Mouse (Mus musculus): Measurements from ENCODE around the gene Dgkz. TPM values are rescaled to one million over a fixed set of nuclear protein-coding genes. Genes with fewer than 3 reads are reported as not detected.

Gene Dgkz
- total RNA-seq, 4 experiments from 2014 or later, result 47.7 to 87.4 (median 66.3) TPM

- no peak for DNase-seq
These were observed 15.9 kb downstream of the Dgkz start for GRCm38 (mm10) chr2:91959544-91960410.

GRCm38 (mm10) chr2:91958701-91959457 is 16.8 kb downstream of the Dgkz start:
- DNase-seq, result no peak

GRCm38 (mm10) chr2:91958049-91958448 is 17.6 kb downstream of the Dgkz start:
- no peak for DNase-seq

- DNase-seq, result no peak
These were observed 18.6 kb downstream of the Dgkz start for GRCm38 (mm10) chr2:91957096-91957495.

GRCm38 (mm10) chr2:91955875-91956274 is 19.8 kb downstream of the Dgkz start:
- no peak for DNase-seq

- no peak for DNase-seq
These were observed 20.5 kb downstream of the Dgkz start for GRCm38 (mm10) chr2:91955121-91955591.

GRCm38 (mm10) chr2:91953825-91954224 is 21.8 kb downstream of the Dgkz start:
- peak; percentile 66 for DNase-seq

GRCm38 (mm10) chr2:91950275-91951085 is 25.2 kb downstream of the Dgkz start:
- no peak for DNase-seq

GRCm38 (mm10) chr2:91949411-91950274 is 26.0 kb downstream of the Dgkz start:
- DNase-seq, result no peak

- DNase-seq, result no peak
These were observed 26.8 kb downstream of the Dgkz start for GRCm38 (mm10) chr2:91948792-91949241.

GRCm38 (mm10) chr2:91948151-91948509 is 27.5 kb downstream of the Dgkz start:
- DNase-seq, result no peak

- DNase-seq, result no peak
These were observed 28.1 kb downstream of the Dgkz start for GRCm38 (mm10) chr2:91947397-91948150.

GRCm38 (mm10) chr2:91946836-91947235 is 28.8 kb downstream of the Dgkz start:
- DNase-seq, result no peak

GRCm38 (mm10) chr2:91945483-91945882 is 30.2 kb downstream of the Dgkz start, which contains the start of gene Gm9821:
Gene Gm9821 (plus strand): TSS chr2:91945703.
- DNase-seq, result no peak

- peak; percentile 48 for DNase-seq
These were observed 31.3 kb downstream of the Dgkz start for GRCm38 (mm10) chr2:91944170-91944950.

GRCm38 (mm10) chr2:91942356-91942755 is 33.3 kb downstream of the Dgkz start:
- no peak for DNase-seq

GRCm38 (mm10) chr2:91939303-91939935 is 36.2 kb downstream of the Dgkz start:
- DNase-seq, result no peak

- DNase-seq, result no peak
These were observed 39.5 kb downstream of the Dgkz start for GRCm38 (mm10) chr2:91936154-91936553.

- DNase-seq, result no peak
These were observed 40.7 kb downstream of the Dgkz start for GRCm38 (mm10) chr2:91934826-91935525.

Measured in adrenal gland, adult 8-10 months (tissue).